Mouse (Mus musculus) CD8-positive naive resting alpha-beta T cell, adult 2 months (primary cell): ENCODE results near the gene Surf6.
A peak's percentile ranks its signal among the peaks of the same experiment; 100 is the strongest.
"Not testable (repeated sequence)": the region's sequence is repeated elsewhere in the genome, so short reads cannot be mapped to it uniquely, and the experiment has no call there.

Experiments
- DNase-seq, 2 experiments: peaks; one replicate each; pipeline ENCODE4 v3.0.0; 2022; ENCODE audit warnings: low read depth in 2 of 2, low spot score in 2 of 2

Gene Surf6

DNA sequence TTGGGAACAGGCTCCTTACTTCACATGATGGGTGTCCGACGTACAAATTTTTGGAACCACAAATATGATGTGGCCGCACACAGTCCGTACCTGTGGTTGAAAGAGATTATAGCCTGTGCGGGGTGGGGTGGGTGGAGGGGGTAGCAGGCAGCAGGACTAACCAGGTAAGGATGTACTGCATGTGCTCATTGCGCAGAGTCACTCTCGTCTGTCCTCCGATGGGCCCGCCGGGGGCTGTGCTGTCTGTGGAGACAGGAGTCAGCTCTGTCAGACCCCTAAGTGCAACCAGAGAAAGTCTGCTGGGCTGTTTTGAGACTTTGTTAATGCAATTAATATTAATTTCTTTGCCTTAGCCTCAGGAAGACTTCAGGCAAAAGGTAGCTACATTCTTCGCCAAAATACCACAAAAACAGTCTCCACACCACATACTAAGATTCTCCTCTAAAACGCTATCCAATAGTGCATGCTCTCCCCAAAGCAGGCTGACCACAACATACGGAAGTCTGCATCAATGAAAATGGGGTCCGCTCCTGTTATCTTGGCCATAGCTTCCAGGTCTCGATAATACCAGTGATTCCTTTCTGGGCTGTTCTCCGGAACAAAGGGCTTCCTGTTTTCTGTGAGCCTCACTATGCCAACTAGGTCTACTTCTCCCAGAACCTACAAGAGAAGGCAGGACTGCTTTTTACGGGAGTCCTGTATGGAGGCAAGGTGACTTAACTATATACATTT, 10.9 kb upstream of the Surf6 start:
- DNase-seq = no peak

DNA sequence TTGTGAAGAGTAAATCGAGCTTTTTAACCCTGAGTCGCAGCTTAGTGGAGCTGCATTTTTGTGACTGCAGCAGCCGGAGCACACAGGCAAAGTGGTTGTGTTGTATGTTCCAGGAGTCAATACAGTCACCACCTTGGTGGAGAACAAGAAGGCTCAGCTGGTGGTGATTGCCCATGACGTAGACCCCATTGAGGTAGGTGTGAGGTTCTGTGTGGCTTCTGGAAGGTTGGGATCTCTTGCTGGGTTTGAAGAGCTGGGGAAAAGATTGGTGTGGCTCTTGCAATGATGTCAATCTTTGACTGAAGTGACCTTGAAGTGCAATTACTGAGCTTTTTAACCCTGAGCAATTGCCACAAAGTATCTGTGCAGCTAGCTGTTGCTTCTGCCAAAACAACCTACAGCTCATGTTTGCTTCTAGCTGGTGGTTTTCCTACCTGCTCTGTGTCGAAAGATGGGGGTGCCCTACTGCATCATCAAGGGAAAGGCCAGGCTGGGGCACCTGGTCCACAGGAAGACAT, 9.6 kb upstream of the Surf6 start:
- DNase-seq = no peak

DNA sequence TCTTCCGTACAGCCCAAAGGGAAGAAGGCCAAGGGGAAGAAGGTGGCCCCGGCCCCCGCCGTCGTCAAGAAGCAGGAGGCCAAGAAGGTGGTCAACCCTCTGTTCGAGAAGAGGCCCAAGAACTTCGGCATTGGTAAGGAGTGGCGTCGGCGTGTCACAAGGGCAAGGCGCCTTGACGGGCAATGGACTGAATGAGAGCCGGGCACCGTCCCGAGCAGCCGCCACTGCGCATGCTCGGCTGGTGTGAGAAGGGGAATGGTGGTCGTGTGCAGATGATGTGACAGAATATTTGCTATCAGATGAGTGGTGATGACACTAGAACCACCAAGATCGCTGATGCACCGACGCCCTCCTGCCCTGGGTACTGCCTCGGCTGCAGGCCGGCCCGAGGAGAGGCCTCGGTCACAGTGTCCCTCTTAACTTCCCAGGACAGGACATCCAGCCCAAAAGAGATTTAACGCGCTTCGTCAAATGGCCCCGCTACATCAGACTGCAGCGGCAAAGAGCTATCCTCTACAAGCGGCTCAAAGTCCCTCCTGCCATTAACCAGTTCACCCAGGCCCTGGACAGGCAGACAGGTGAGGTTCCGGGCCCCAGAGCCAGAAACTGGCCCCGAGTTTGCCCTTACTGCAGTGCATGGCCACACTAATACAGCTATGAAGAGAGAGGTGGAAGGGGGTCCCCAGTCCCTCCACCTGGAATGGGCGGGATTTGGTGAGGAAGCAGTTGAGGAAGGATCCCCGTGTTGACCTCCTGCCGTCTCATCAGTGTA, 8.5 kb upstream of the Surf6 start:
- no peak for DNase-seq

DNA sequence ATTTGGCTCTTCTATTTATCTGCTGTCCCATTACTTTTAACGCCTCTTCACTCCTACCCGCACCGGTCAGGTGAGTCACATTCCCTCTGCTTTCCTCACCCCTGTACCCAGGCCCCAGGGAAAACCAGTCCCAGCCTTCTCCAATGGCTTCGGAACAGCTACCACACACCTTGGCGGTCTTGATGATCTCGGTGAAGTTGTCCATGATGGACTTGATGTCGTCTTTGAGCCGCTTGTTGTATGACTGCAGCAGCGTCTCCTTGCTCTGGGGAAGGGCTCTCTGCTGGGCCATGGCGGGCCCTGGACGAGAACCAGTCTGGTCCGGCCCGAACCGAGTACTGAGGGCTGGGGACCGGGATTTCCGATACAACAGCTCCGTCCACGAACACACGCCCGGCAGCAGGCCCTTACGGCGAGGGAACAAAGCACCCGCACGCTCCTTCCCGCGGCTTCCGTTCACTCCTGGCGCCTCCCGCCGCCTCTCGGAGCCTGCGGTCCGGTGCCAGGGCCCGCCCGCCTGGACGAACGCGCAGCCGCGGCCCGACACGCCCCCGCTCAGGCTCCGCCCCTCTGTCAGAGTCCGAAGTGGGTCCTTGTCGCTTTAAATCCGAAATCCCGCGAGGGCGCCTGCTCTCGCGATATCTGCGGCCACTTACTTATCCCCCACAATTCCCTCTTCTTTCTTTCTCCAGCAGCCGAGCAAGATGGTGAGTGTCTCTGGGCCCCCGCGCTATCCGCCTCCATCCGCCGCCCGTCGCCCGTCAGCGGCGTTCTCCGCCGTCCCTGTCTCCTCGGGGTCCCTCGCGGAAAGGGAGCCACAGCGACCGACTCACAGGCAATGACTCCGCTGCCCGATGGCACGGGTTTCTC, 7.7 kb upstream of the Surf6 start, which contains the start of the genes Med22 and Rpl7a:
Med22 (minus strand) TSS at position 554 of the 870 bp plus-strand sequence.
Rpl7a (plus strand) TSS at position 641 of the 870 bp plus-strand sequence.
- peak; percentile 98 to 99 for DNase-seq

DNA sequence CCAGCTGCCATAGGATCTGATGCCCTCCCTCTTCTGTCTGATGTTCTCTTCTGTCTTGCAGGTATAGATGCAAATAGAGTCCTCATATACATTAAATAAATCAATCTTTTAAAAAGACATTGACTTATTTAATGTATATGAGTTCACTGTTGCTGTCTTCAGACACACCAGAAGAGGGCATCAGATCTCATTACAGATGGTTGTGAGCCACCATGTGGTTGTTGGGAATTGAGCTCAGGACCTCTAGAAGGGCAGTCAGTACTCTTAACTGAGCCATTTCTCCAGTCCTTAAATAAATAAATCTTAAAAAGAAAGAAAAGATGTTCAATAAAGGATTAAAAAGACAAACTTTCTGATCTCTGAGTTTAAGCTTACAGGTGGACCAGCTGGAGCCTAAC, 6.7 kb upstream of the Surf6 start:
- DNase-seq = no peak

DNA sequence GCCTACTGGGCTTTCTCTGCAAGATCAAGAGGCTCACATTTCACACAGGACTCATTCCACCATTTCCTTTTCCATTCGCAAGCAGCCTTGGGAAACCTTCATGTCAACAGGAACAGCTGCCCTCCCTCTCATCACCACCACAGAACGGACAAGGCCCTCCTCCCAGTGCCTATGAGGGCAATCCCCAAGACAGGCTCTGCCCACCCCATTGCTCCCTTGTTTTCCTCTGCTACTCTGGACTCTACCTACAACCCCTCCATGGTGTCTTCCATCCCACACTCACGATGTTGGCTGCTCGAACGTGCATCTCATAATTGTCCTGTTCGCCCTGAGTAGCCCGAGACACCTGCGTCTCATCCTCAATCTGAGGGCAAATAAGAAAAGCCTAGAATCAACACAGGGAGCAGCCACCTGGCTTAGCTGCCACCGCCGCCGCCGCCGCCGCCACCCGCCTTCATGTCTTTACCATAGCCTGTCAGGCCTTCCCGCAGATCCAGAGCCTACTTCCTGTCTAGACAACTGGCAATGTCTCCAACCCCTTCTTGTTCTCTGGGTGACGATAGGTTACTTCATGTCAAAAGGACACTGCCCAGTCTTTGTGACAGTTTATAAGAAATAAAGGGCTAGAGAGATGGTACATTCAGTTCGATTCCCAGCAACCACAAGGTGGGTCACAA, 6.2 kb upstream of the Surf6 start:
- DNase-seq = no peak

DNA sequence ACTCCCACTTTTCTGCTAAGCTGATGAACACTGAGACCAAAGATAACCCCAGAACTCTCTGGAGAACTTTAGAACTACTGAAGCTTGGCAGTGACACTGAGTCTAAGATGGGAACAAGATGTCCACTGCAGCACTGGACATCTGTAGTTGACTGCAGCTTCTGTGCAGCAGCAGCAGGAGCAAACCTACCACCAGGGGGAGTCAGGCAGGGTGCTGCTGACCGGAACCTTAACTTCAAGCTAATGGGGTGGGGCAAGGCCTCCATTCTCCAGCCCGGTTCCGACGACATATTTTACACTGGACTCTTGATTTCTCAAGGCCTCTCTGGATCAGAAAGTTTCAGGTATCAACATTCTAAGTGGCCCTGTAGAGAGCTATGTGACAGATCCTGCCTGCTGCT, 4.4 kb upstream of the Surf6 start:
- no peak for DNase-seq

DNA sequence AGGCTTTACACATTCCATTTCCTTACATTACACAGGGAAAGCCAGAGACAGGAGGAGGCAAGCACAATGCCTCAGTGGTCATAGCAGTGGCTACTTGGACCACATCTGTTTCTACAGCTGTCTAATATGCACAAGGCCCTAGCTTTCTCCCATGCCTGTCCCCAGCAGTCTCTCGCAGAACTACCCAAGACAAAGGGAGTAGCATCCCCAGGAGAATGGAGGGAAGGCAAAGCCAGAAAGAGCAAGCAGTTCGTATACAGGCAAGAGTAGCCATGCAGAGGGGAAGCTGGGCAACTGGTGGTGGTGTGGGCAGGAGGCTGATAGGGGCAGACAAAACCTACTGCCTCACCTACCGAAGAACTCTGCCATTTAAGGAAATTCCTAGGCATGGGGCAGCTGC, 3.8 kb upstream of the Surf6 start:
- DNase-seq = no peak

DNA sequence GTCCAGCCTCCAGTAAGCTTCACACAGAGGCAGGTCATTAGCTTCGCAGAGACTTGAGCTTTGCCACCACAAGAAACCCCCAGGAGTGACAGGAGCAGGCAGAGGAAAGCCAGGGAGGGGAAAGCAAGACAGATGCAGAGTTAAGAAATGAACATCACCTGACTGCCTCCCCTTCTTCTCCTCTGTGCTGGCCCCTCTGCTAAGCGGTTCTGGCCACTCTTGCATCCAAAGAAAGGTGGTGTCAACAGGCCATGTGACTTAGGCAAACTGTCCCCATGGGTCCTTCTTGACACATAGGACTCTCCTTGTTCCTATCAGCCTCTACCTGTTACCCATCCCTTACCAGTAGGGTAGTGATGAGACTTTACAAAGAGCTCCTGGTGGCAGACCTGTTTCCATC, 3.3 kb upstream of the Surf6 start:
- no peak for DNase-seq

DNA sequence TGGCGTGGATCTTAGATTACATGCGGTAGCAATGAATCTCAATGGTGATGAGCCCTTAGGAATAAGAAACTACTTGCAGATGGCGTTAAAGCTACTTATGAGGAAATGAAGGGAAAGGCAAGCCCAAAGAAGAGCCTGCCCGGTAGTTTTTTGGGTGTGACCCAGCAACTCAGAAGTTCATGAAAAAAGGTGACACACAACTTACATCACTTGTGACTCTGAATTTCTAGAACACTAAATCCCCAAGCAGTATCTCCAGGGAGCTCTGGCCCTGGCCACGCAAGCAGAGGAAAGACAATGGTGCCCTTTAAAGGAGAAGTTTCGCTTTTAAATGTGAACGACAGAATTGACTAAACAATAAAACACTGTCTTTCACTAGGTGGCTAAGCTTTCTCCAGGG, 632 bp upstream of the Surf6 start:
- DNase-seq = no peak

DNA sequence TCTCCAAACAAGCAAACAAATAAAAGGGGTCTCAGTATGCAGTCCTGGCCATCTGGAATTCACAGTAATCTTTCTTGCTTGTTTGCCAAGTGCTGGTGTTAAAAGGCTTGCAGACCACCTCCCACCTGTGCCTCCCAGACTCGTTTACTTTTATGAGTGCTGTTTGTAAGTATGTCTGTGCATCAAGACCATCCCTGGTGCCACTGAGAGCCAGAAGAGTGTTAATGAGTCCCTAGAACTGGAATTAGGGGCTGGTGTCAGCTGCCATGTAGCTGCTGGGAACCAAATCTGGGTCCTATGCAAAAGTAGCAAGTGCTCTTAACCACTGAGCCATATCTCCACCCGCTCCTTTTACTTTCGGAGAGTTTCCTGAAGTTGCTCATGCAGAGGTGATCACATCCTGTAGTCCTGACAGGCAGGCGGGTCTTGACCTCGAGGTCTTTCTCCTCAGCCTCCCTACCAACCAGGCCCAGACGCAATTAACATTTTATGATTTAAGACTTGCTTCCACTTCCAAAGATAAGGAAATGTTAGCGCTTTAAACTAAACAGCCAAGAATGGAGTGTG, 762 bp downstream of the Surf6 start:
- DNase-seq = no peak

DNA sequence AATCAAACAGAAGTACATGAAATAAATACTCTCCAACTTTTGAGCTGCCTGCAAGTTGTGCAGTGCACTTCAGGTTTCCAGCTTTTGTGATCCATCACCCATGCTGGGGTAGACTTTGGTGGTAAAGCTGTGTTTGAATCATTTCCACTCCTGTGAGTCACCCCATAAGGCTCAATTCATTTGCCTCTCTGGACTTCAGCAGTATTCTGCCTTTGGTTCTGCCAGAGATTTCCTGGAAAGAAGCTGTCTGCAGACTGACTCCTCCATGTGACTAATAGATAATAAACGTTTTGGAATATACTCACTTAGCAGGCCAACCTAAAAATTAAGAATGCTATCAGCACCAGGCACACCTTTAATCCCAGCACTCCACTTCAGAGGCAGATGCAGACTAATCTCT, 1.9 kb downstream of the Surf6 start:
- DNase-seq = no peak

DNA sequence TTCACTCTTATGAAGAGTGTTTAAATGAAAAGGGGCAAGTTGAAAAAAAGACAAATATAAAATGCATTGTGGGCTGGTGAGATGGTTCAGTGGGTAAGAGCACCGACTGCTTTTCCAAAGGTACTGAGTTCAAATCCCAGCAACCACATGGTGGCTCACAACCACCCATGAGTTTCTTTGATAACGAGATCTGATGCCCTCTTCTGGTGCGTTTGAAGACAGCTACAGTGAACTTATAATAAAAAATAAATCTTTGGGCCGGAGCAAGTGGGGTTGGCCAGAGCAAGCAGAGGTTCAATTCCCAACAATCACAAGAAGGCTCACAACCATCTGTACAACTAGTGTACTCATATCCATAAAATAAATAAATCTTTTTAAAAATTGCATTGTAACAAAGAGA, 6.8 kb downstream of the Surf6 start:
- DNase-seq = no peak

DNA sequence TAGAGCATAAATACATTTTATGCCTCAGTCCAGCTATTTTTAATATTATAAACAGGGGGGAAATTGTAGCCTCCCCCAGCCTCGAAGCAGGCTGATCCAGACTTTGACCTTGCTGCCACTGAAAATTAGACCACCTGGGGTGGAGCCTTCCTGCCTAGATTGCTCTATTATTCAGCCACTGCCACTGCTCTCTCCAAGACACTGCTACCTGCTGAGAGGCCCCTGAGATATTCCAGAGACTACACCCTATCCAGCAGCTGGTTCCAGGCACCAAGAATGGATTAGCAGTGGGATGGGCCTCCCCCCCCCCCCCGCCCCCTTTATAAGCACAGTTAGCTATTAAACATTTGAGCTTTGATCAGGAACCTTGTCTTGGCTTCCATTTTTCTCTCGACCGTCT, 16.5 kb downstream of the Surf6 start:
- not testable (repeated sequence) for DNase-seq

DNA sequence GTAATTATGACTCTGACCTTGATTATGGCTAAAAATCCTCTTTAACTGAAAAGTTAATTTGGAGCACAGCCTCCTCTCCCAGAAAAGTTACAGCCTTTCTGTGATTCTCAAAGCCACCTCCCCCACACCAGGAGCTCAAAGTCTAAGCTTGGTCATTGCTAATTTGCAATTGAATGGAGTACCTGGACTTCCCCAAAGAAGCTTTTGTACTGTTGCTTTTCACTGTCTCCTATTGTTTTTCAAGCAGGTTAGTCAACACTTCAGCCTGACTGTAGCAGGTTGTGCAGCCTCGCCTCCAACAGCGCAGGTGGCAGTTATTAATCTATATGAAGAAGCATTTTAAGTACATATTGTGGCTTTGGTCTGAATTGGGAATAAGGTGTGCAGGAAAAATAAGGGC, 17.1 kb downstream of the Surf6 start:
- DNase-seq = not testable (repeated sequence)

DNA sequence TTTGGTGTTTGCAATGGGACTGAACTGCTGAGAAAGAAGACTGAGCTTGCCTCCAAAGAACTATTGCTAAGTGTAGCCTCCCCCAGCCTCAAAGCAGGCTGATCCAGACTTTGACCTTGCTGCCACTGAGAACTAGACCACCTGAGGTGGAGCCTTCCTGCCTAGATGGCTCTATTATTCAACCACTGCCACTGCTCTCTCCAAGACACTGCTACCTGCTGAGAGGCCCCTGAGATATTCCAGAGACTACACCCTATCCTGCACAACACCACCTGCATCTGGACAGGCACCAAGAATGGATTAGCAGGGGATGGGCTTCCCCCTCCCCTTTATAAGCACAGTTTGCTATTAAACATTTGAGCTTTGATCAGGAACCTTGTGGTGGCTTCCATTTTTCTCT, 24.1 kb downstream of the Surf6 start:
- no peak for DNase-seq

DNA sequence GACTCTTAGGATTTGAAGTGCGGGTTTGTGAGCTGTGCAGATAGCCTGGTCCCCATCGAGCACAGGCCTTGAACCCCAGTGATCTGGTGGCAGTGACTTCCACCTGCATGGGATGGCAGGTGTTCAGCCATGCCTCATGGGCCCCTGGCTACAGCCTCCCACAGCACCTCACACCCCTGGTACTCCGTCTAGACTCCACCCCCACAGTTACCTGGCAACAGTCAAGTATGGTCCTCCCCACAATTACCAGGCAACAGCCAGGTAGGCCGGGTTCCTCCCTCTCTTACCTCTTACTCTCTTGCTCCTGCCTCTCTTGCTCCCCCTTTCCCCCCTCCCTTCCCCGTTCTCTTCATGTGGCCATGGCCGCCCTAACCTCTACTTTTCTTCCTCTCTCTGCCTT, 32.0 kb downstream of the Surf6 start:
- no peak for DNase-seq

DNA sequence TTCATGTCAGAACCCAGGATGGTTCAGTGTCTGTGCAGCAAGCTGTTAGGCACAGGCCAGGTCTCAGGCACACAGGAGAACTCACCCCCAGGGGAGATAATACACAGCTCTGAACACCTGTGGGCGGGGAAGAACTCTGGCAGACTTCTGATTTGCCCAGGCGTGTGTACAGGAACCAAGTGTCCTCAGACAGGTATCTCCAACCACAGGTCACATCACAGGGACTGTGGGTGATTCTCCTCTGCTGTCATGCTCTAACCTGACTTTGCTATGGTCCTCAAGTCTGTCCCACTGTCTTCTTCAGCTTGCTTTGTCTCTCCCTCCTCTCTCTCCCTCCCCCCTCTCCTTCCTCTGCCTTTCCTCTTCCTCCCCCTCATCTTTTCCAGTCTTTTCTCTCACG, 37.8 kb downstream of the Surf6 start, which contains the start of gene Abo:
Abo (minus strand) TSS at position 101 of the 400 bp plus-strand sequence.
- DNase-seq = no peak

DNA sequence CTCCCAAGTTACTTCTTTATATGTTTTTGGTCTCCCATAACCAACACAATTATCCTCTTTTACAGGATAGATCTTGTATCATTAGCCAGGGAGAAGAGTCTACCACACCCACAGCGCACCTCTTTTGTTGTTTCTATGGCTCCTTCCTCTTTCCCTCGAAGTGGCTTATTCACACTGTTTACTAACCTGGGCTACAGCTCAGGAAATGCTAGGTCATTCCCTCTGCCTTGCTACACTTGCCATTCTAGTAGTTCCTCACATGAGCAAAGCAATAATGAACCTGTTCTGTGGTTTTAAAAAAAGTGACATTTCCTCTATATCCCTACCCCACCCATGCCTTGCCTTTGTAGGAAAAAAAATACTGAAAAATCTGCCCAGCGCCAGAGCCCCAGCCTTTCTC, 39.8 kb downstream of the Surf6 start:
- DNase-seq = no peak

DNA sequence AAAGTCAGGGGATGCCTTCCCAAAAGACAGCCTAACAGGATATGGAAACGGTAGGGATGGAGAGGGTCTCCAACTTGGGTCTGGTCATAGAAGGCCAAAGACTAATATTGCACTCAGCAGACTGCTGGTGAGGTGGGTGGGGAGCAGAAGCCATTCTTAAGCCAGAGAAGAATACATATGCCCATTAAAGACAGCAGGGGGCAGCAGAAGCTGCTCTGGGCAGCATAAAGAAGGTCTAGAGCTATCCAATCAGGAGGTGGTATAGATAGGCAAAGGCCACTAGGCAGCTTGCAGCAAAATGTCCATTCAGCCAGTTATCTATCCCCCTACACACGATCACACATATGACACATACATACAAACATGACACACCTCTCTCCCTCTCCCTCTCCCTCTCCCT, 55.0 kb downstream of the Surf6 start:
- peak; percentile 12 to 13 for DNase-seq
